Mouse (Mus musculus): Measurements from ENCODE around the gene Pdpn.
A peak's percentile ranks its signal among the peaks of the same experiment; 100 is the strongest.

The Pdpn gene

DNA sequence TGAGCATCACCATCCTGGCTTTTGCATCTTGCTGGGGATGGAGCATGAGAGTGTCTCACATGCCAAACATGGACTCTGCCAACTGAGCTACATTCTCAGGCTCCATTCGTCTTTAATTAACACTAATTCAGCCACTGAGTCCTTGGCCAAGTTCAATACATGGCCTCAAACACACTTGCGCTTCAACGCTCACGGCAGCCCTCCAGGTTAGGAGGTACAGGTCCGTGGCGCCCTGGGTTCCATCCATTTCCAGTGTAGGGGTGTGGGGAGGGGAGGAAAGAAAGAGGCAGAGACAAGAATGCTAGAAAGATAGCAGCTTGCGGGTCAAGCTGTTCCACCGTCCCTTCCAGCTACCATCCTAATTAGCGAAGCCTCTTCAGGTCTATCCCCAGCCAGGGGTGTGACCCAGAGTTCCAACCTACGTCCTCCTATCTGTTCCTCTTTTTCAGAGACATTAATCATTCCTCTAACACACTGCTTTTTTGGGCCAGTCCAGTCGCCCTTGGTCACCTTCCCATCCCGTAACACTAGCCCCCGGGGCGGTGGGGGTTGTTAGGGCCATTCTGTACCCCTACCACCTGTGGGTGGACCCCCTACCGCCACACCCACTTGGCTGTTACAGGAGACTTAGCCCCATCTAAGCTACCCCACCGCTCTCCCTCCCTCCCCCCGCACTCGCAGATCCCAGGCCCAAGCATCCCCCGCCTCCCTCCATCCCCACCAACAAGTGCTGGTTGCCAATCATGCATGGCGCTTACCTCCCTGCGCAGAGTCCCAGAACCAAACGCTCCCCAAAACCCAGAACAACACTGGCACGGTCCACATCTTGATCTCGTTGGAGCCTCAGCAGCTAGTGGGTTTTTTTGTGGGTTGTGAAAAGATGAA is 691 bp downstream of the Pdpn start:
- peak; percentile 34 for DNase-seq

DNA sequence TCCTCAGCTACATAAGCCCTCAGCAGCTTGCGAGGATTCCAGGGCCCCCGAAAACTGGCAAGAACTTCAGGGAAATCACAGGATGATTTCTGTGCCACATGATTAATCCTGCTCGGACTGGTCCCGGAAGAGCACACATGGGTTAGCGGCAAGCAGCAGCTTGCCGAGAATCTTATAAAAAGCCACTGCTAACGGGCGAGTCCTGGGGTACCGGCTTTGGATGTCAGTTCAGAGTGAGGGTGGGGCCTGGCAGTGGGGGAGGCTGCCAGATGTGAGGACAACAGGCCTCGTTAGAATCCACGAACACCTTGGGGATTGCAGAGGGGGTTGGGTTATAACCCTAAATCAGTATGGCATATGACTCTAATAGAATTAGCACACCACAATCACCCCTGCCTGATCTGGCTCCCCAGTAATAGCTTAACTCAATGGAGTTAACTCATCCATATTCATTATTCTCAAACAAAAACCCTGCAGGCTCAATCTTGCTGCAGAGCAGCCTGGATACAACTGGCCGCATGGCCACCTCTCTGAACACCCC is 2.3 kb downstream of the Pdpn start:
- DNase-seq, result no peak

DNA sequence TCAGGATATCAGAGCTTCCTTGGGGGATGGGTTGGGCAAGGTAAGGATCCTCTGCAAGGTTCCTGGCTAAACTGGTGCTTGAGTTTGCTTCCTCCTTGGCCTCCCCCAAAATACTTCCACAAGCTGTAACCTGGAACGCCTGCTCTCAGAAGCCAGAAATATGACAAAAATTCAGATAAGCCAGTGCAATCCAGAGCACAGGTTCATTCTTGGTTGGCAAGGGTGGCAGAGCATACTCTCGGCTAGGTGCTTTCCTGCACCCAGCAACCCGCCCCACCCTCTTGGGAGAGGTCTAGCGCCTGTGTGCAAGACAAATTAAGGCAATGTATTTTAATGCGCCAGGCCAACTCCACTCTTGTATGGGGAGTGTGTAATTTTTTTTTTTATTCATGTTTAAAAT is 3.2 kb downstream of the Pdpn start:
- no peak for DNase-seq

DNA sequence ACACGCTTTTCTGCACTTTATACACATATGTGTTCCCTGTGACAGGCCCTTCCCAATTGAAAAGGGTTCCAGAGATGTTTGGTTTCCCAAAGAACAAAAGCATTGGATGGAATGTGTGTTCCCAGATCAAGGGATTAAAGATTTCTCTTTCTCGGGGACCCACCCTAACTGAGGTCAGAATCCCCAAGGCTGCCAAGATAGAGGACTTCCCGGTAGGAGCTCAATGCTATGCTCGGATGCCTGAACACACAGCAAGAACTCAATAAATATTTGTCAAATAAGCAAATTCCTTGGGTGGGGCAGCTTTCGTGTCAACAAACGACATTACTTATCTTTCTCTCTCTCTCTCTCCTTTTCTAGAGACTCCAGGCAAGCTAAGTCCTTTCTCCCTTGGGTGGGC is 5.0 kb downstream of the Pdpn start:
- no peak for DNase-seq

DNA sequence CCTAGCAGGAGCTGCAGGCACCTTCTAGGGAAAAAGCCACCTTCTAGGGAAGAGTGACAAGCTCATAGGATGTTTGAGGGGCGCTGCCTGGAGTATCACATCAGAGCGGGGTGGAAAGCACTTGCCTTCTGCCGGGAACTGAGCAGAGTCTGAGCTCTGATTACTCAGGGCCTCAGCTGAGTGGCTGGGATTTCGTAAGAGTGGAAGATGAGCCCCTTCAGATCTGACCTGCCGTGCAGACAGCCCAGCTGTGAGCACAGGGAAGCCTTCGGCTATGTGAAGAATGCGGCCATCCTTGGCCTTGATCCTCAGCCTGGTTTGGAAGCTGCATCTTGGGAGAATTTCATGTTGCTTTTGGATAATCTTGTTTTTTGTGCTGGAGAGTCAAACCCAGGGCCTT is 10.5 kb downstream of the Pdpn start:
- DNase-seq, result no peak

DNA sequence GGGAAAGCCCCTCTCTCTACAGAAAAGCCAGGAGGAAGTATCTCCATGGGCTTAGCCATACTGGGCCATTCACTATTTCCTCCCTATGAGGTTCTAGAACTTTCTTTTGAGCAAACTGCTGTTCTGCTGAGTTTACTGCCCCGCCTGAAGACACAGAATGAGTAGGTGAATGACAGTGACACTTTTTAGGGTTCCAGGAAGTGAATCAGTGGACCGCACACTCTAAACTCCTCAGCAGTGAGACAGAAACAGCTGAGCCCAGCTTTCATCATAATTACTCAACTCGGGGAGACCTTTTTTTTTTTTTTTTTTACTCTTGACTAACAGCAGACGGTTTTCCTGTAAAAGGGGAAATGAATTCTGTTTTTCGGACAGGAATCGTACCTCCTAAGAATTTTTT is 10.9 kb downstream of the Pdpn start:
- DNase-seq, result no peak

DNA sequence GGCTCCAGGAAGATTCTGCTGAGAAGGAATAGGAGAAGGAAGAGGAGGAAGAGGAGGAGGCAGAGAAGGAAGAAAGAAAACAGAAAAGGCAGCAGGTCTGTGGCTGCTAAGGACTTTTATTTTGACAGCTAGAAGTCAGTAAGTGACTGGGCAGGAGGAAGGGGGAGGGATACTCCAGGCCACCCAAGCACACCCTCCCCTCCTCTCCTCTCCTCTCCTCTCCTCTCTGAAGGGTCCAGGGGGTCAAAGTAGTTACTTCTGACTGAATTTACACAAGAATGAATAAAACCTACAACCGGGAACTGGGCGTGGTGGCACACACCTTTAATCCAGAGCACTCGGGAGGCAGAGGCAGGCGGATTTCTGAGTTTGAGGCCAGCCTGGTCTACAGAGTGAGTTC is 12.3 kb downstream of the Pdpn start:
- no peak for DNase-seq

DNA sequence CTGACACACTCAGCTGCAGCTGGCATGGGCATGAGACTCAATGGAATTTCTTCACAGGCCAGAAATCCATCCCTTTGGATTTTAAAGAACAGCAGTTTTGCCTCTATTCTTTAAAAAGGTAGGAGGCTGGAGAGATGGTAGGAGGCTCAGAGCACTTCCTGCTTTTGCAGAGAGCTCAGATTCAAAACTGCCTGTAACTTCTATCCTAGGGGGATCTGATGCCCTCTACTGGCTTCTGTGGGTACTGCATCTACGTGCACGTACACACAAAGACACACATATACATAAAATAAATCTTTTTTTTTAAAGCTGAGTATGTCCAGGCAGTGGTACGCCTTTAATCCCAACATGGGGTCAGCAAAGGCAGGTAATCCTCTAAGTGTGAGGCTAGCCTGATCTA is 19.2 kb downstream of the Pdpn start:
- DNase-seq, result no peak

DNA sequence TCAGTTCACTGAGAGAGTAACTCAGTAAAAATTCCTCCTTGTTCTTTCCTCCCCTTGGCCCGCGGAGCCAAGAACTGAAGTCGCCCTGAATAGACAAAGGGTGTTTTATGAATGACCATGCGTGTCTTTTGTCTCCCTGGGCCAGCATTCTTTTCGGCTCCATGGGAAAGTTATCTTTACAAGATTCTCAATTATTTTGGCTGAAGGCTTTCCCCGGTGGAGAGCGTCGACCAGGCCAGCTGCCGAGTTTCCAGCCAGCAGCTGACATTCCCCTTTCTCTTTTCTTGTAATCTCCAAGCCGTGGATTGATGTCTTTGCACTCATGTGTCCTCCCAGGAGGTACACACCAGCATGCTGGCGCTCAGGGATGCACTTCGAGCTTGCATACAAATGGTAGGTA is 19.7 kb downstream of the Pdpn start:
- DNase-seq, result no peak

DNA sequence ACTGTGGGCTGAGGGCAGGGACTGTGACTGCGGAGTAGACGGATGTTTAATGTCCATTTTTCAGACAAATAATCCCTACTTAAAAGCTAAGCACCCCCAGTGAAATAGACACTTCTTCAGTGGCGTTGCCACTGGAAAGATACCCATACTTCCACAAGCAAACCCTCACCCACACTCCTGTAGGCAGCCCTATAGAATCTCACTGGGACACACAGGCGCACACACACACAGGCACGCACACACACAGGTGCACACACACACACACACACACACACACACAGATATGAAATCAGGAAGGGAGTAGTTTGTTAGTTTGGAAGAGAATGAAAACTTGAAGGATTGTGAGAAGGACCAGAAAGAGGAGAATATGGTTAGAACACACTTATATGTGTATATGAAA is 20.3 kb downstream of the Pdpn start:
- DNase-seq, result no peak

DNA sequence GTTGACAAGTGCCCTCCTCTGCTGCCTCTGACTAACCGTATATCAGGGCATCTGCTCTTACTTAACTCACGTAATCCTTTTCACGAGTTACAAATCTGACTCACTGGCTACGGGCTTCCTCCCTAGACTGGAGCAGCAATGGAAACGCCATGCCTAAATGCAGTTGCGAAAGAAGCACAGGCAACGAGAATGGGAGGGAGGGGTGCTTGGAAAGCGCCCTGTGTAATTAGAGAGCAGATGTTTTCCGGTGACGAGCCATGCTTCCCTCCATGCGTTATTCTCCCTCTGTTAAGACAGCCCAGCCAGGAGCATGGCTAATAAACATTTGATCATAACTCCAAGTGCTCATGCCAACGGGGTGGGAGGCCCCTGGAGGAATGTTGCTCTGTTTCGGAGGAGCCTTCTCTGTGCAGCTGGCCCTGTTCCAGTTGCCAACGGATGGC is 20.9 kb downstream of the Pdpn start:
- DNase-seq, result no peak

DNA sequence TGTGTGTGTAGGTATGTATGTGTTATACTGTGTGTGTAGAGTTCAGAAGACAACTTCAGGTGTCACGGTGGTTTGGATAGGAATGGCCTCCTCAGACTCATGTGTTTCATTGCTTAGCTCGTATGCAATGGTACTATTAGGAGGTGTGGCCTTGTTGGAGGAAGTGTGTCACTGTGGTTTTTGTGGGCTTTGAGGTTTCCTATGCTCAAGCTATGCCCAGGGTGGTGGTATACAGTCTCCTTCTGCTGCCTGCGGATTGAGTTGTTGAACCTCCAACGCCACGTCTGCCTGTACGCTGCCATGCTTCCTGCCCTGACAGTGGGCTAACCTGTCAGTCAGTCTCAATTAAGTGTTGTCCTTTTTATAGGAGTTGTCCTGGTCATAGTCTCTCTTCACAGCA is 22.0 kb downstream of the Pdpn start:
- DNase-seq, result no peak

DNA sequence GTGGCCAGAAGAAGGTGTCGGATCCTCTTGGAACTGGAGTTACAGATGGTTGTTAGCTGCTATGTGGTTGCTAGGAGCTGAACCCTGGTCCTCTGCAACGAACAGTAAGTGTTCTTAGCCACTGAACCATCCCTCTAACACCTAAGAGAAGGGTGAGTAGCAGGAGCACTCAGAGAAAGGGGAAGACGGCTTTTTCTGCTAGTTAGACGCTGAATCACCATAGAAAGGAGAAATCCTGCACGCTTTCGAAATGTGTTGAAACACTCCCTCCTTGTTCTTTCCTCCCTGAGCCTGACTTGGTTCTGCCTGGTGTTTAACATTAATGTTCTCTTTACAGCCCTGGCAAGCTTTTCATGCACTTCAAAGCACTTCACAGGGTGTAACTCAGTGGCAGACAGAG is 27.8 kb downstream of the Pdpn start:
- DNase-seq, result no peak

DNA sequence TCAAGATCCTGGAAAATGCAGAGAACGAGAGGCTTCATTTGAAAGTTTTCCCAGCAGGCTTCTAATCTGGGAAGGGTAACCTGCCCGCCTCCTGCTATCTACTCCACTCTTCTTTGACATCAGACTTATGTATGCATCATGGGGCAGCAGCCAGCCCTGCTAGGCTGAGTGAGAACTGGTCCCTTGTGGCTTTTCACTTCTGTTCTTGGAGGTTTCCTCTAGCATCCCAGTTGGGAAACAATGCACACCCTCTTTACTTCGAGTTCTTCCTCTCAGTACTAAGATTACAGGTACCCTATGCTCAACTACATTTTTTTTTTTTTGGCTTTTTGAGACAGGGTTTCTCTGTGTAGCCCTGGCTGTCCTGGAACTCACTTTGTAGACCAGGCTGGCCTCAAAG is 28.5 kb downstream of the Pdpn start:
- no peak for DNase-seq

DNA sequence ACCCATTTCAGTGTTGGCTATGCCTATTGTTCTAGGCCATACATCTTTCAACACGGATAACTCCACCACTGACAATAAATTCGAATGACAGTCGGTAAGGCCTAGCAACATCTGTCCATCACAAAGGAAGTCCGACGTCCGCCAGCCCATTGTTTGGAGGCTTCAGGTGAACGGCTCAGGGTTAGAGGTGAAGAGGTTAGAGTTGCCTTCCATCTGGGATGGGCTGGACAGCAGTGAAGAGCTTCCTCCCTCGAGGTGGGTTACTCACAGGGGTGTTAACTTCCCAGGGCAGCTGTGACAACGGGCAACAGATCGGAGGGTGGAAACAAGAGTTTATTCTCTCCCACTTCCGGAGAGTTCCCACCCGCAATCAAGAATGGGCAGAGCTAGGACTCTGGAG is 36.7 kb downstream of the Pdpn start:
- DNase-seq, result no peak

DNA sequence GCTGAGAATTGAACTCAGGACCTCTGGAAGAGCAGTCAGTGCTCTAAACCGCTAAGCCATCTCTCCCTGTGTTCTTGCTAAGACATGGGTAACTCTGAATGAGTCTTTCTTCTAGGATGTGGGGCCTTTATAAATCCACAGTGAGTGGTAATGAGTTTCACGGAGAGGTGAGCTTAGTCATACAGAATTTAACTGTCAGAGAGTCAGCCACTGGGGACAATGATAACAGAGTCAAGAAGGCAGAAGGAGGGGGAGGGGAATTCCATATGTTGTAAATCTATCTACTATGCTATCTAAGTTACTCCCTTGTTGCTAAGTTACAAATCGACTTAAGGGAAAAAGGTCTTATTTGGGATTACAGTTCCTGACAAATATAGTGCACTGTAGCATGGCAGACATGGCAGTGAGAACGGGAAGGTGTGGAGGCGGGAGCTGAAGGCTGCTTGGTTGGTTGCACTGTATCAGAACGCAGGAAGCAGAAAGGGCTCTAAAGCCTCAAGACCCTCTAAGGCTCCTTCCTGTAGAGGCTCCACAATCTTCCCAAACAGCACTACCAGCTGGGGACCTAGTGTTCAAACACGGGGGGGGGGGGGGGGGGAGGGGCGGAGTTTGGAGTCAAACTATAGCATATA is 39.5 kb downstream of the Pdpn start:
- DNase-seq, result no peak

DNA sequence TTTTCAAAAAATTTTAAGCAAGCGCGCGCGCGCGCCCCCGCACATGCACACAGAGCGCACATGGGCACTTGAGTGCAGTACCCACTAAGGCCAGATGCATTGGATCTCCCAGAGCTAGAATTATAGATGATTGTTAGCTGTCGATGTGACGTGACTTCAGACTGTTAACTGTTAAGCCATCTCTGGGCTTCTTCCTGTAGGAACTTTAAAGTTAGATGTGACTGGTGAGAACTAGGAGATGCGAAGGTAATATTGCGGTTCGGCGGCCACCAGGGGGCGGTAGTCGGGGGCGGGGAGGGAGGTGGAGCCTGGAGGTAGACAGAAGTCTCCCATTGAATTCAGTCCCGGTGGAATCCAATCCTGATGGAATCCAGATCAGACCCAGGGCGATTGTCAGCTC is 40.8 kb downstream of the Pdpn start:
- peak; percentile 39 for DNase-seq

DNA sequence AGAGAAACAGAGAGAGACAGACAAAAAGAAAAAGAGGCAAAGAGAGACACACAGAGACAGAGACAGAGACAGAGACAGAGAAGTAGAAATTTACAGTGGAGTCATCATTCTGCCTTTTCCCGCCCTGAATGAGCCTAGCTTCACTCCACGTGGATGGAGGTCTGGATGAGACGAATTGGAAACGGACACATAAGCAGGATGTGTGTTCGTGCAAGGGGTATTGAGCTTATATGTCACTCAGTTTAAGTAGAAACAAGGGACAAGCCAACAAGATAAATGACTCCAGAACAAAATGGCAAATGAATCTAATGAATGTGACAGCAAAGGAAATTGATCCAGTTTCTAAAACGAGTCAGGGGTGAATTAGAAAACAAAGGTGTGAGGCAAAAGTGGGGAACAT is 41.4 kb downstream of the Pdpn start:
- no peak for DNase-seq

DNA sequence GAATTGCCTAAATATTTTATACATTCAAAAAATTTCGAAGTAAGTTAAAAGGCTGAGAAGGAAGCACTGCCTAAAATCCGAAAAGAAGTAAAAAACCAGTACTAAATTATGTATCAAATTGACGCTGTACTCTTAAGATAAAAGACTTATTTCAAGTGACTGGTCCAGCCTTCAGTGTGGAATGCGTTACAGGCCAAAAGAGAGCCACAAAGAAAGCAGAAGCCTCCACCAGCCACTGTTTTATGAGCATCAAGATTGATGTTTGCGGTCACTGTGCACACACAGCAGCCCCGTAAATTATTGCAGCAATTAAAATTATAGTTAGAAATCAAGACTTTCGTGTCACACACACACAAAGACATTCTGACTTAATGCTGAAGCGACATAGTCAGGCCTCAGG is 43.8 kb downstream of the Pdpn start:
- DNase-seq, result peak; percentile 43

DNA sequence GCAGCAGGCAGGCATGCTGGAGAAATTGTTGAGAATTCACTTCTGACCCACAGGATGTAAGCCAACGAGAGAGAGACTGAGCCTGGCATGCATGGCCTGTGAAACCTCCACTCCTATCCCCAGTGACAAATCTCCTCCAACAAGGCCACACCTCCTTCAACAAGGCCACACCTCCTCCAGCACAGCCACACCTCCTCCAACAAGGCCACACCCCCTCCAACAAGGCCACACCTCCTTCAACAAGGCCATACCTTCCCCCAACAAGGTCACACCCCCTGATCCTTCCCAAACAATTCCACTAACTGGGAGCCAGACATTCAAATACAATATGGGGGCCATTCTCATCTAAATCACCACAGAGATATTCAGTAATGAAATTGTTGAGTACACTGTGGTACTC is 46.0 kb downstream of the Pdpn start:
- no peak for DNase-seq

DNA sequence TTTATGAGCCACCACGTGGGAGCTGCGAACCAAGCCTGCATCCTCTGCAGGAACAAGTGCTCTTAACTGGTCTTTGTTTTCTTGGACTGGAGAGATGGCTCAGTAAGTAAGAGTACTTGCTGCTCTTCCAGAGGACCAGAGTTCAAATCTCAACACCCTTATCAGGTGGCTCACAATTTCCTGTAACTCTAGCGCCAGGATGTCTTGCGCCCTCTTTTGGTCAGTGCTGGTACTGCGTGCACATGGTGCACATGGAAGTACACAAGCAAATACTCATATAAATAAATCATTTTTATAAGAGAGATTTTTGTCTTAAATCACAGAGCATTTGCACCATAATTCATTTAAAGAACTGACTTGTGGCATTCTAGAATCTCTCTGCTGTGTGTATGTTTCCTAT is 51.3 kb downstream of the Pdpn start:
- no peak for DNase-seq

DNA sequence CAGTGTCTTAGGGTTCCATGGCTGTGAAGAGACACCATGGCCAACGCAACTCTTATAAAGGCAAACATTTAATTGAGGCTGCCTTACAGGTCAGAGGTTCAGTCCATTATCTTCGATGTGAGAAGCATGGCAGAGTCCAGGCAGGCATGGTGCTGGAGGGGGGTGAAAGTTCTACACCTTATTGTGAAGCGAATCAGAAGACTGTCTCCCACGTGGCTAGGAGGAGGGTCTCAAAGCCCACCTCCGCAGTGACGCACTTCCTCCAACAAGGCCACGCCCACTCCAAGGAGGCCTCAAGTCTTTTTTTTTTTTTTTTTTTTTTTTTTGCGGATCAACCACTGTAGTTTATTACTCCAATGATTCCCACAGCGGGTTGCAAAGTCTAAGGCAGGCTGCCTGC is 58.1 kb downstream of the Pdpn start:
- DNase-seq, result no peak

DNA sequence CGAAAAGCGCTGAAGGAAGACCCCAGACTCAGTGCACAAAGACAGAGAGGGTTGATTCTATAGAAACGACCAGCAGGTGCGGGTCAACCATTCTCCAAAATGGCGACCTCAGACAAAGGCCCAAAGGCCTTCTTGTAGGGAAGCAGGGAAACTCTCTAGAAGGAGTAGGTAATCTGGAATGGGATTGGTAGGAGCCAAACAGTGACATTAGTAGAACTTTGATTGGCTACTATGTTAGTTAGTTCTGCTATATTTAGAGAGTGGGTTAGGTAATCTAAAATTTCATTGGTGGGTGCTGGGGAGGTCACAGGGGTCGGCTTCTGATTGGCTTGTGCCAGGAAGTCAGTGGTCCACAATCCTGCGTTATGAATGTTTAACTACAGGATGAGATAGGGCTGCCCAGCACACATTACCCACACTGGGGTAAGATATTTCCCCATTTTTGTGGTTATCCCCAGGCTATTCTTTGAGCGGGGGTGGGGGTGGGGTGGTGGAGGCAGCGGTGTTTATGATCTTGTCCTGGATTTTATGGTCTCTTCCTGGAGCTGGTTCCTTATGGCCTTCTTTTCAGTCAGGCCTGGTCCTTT is 59.7 kb downstream of the Pdpn start:
- no peak for DNase-seq

DNA sequence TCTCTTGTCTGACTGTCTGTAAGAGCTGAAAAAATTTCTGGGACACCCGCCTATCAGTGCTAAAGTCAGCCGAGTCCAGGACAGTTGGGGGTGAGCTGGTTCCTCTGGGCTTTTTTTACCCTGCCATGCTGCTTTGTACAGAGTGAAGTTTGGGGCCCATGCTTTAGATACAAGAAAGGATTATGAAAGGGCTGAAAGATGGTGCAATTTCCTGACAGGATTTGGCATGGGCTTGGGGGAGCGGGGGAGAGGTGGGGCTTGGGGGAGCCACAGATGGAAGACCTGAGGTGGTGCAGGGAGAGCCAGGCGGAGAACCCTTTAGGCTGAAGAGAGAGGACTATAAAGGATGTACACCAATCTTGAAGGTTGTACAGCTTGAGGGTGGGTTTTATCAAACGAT is 60.2 kb downstream of the Pdpn start:
- DNase-seq, result no peak
